Mouse (Mus musculus): ENCODE measurements around the gene Xylt1.

- TF ChIP-seq CTCF (IDR thresholded peaks at IDR 0.05 in 2 of 3, conservative IDR thresholded peaks at IDR 0.05 in 1 of 3; ENCODE audit: control insufficient read depth in 1 of 3, insufficient read depth in 1 of 3, low read depth in 2 of 3, low read length in 3 of 3, poor library complexity in 1 of 3, severe bottlenecking in 1 of 3) (no peak), EP300 (IDR thresholded peaks at IDR 0.05; ENCODE audit: low read depth in 1 of 2, low read length in 2 of 2) (no peak), BHLHE40 (IDR thresholded peaks at IDR 0.05; ENCODE audit: borderline replicate concordance, low read depth, low read length) (no peak), POLR2A (IDR thresholded peaks at IDR 0.05; ENCODE audit: control insufficient read depth in 1 of 2, insufficient read depth in 1 of 2, low read depth in 1 of 2, low read length in 2 of 2, poor library complexity in 1 of 2) (no peak), MAX (IDR thresholded peaks at IDR 0.05; ENCODE audit: low read length) (no peak), RAD21 (IDR thresholded peaks at IDR 0.05; ENCODE audit: low read depth, low read length) (no peak), USF2 (IDR thresholded peaks at IDR 0.05; ENCODE audit: borderline replicate concordance in 1 of 2, insufficient read depth in 1 of 2, low read depth in 1 of 2, low read length in 2 of 2) (no peak), UBTF (IDR thresholded peaks at IDR 0.05; ENCODE audit: borderline replicate concordance, insufficient read depth, low read depth, low read length) (no peak), ETS1 (IDR thresholded peaks at IDR 0.05; ENCODE audit: low read depth, low read length) (no peak)
Observed at GRCm38 (mm10) chr7:117614851-117615250, 234.1 kb downstream of the Xylt1 start.

All from MEL (cell line).